Mouse (Mus musculus) intestine, embryonic 14.5 days (tissue): ENCODE results near the gene Olfr805. TPM values are rescaled to one million over a fixed set of nuclear protein-coding genes. Genes with fewer than 3 reads are reported as not detected.

ENCODE experiments used
- ATAC-seq: fragments of 200-750 bp; cut with Nextera tagmentation; replicated peaks from 2 replicates; pipeline ENCODE4 v1.8.0; 2017; ENCODE audit warnings: low read depth, moderate number of reproducible peaks, moderate TSS enrichment, moderate library complexity; ENCODE audit not compliant: low FRiP score, low TSS enrichment
- DNase-seq: peaks from one replicate; pipeline ENCODE4 v3.0.0-alpha.2; 2018; ENCODE audit warnings: low spot score
- H3K27ac ChIP-seq: fragments of 300-500 bp; sonication (generic); 2 replicates; pipeline ENCODE4 v1.5.1; 2014; ENCODE audit warnings: low read depth, mild to moderate bottlenecking, control low read depth
- H3K27me3 ChIP-seq: fragments of 300-500 bp; sonication (generic); replicated peaks from 2 replicates; pipeline ENCODE4 v1.6.1; 2014; ENCODE audit warnings: low read length, control low read depth; ENCODE audit not compliant: control insufficient read depth, insufficient read depth
- H3K36me3 ChIP-seq: fragments of 300-500 bp; sonication (generic); 2 replicates; pipeline ENCODE4 v1.6.1; 2014; ENCODE audit warnings: low read length, control low read depth; ENCODE audit not compliant: control insufficient read depth, insufficient read depth
- H3K4me1 ChIP-seq: fragments of 300-500 bp; sonication (generic); replicated peaks from 2 replicates; pipeline ENCODE4 v1.6.1; 2014; ENCODE audit warnings: low read length, control low read depth, mixed read lengths; ENCODE audit not compliant: control insufficient read depth, insufficient read depth
- H3K4me2 ChIP-seq: fragments of 300-500 bp; sonication (generic); 2 replicates; pipeline ENCODE4 v1.6.1; 2014; ENCODE audit warnings: low read length
- H3K4me3 ChIP-seq: fragments of 300-500 bp; sonication (generic); 2 replicates; pipeline ENCODE4 v1.5.1; 2014; ENCODE audit warnings: low read depth, low read length, control low read depth, mixed read lengths
- H3K9ac ChIP-seq: fragments of 300-500 bp; sonication (generic); 2 replicates; pipeline ENCODE4 v1.6.1; 2014; ENCODE audit warnings: mild to moderate bottlenecking, low read length
- H3K9me3 ChIP-seq: fragments of 300-500 bp; sonication (generic); 2 replicates; pipeline ENCODE4 v1.6.1; 2016; ENCODE audit warnings: low read length, control low read depth; ENCODE audit not compliant: control insufficient read depth
- WGBS: fragments of 180-500 bp; shearing (Covaris S2); extraction: QIAGEN DNeasy Blood & Tissue Kit; methylation state at CpG from one replicate; pipeline ENCODE4 v1.1.7; 2014; 5-methylcytosine and 5-hydroxymethylcytosine counted together
- polyA plus RNA-seq: library from polyadenylated mRNA; unstranded; fragments of >200 nt; fragmentation: Nextera tagmentation; extraction: Ambion mirVana; gene quantifications from 2 replicates; pipeline ENCODE4 v1.2.1, GENCODE M21; 2014

Gene Olfr805
- not detected in 2 replicates for polyA plus RNA-seq

- ATAC-seq = no peak
- no peak within 1 kb of the TSS for H3K4me2 ChIP-seq
- WGBS = 95% methylated on average over 2 of the region's 2 CpGs
- H3K4me3 ChIP-seq = no peak within 1 kb of the TSS
- no peak within 1 kb of the TSS for H3K27ac ChIP-seq
- no peaks in the 10 kb centered on the region for H3K27me3 ChIP-seq
- H3K4me1 ChIP-seq = no peaks in the 10 kb centered on the region
- no peaks in the 10 kb centered on the region for H3K9me3 ChIP-seq
- no peak within 1 kb of the TSS for H3K9ac ChIP-seq
- no peaks in the 10 kb centered on the region for H3K36me3 ChIP-seq
- no peak for DNase-seq
Measured at GRCm38 (mm10) chr10:129729275-129729674, at the start of gene Olfr805. Gene Olfr805, minus strand, starts transcription at chr10:129729375.

GRCm38 (mm10) chr10:129778123-129778522 is 48.9 kb upstream of the Olfr805 start:
- Histone ChIP-seq H3K9ac (no peak overlapping the region), H3K9me3 (no peaks in the 10 kb centered on the region), H3K4me2 (no peak overlapping the region), H3K4me3 (no peak overlapping the region), H3K4me1 (no peaks in the 10 kb centered on the region), H3K27ac (no peak overlapping the region), H3K27me3 (no peaks in the 10 kb centered on the region), H3K36me3 (no peaks in the 10 kb centered on the region)
- ATAC-seq (no peak), DNase-seq (no peak)

GRCm38 (mm10) chr10:129774338-129774737 is 45.2 kb upstream of the Olfr805 start, which contains the start of gene Olfr809:
Gene Olfr809, plus strand, starts transcription at chr10:129774638.
- Histone ChIP-seq H3K27me3 (no peaks in the 10 kb centered on the region), H3K9ac (no peak within 1 kb of the TSS), H3K4me1 (no peaks in the 10 kb centered on the region), H3K4me3 (no peak within 1 kb of the TSS), H3K4me2 (no peak within 1 kb of the TSS), H3K27ac (no peak within 1 kb of the TSS), H3K36me3 (no peaks in the 10 kb centered on the region), H3K9me3 (no peaks in the 10 kb centered on the region)
- ATAC-seq (no peak), DNase-seq (no peak)

- DNase-seq (no peak), ATAC-seq (no peak)
- Histone ChIP-seq H3K4me3 (no peak within 1 kb of the TSS), H3K27me3 (no peaks in the 10 kb centered on the region), H3K4me1 (no peaks in the 10 kb centered on the region), H3K4me2 (no peak within 1 kb of the TSS), H3K9ac (no peak within 1 kb of the TSS), H3K27ac (no peak within 1 kb of the TSS), H3K36me3 (no peaks in the 10 kb centered on the region), H3K9me3 (no peaks in the 10 kb centered on the region)
- WGBS = 90% methylated on average over 1 of the region's 1 CpGs
Measured at GRCm38 (mm10) chr10:129765182-129765581, 36.0 kb upstream of the Olfr805 start, which contains the start of gene Olfr808. Gene Olfr808, plus strand, starts transcription at chr10:129765482.

GRCm38 (mm10) chr10:129757693-129758092 is 28.5 kb upstream of the Olfr805 start, which contains the start of gene Olfr807:
Gene Olfr807, minus strand, starts transcription at chr10:129757793.
- H3K4me1 ChIP-seq = no peaks in the 10 kb centered on the region
- H3K4me3 ChIP-seq = no peak within 1 kb of the TSS
- H3K4me2 ChIP-seq = no peak within 1 kb of the TSS
- H3K27ac ChIP-seq = no peak within 1 kb of the TSS
- no peaks in the 10 kb centered on the region for H3K36me3 ChIP-seq
- DNase-seq (no peak), ATAC-seq (no peak)
- 79% methylated on average over 1 of the region's 1 CpGs for WGBS
- no peaks in the 10 kb centered on the region for H3K9me3 ChIP-seq
- H3K27me3 ChIP-seq = no peaks in the 10 kb centered on the region
- no peak within 1 kb of the TSS for H3K9ac ChIP-seq

GRCm38 (mm10) chr10:129741821-129742220 is 12.6 kb upstream of the Olfr805 start, which contains the start of gene Olfr806:
Gene Olfr806, minus strand, starts transcription at chr10:129741921.
- H3K9ac ChIP-seq = no peak within 1 kb of the TSS
- no peaks in the 10 kb centered on the region for H3K27me3 ChIP-seq
- no peak within 1 kb of the TSS for H3K4me3 ChIP-seq
- no peaks in the 10 kb centered on the region for H3K36me3 ChIP-seq
- H3K27ac ChIP-seq = no peak within 1 kb of the TSS
- H3K4me1 ChIP-seq = no peaks in the 10 kb centered on the region
- no peak within 1 kb of the TSS for H3K4me2 ChIP-seq
- DNase-seq (no peak), ATAC-seq (no peak)
- no peaks in the 10 kb centered on the region for H3K9me3 ChIP-seq

GRCm38 (mm10) chr10:129702910-129703309 is 26.3 kb downstream of the Olfr805 start, which contains the start of gene Olfr804:
Gene Olfr804, plus strand, starts transcription at chr10:129703210.
- no peak for ATAC-seq

GRCm38 (mm10) chr10:129694186-129694585 is 35.0 kb downstream of the Olfr805 start, which contains the start of gene Olfr803:
Gene Olfr803, minus strand, starts transcription at chr10:129694286.
- no peaks in the 10 kb centered on the region for H3K36me3 ChIP-seq
- no peaks in the 10 kb centered on the region for H3K4me1 ChIP-seq
- H3K9me3 ChIP-seq = no peaks in the 10 kb centered on the region
- no peak within 1 kb of the TSS for H3K9ac ChIP-seq
- DNase-seq (no peak), ATAC-seq (no peak)
- no peak within 1 kb of the TSS for H3K4me2 ChIP-seq
- H3K27ac ChIP-seq = no peak within 1 kb of the TSS
- no peaks in the 10 kb centered on the region for H3K27me3 ChIP-seq
- WGBS = 68% methylated on average over 2 of the region's 2 CpGs
- H3K4me3 ChIP-seq = no peak within 1 kb of the TSS

More at GRCm38 (mm10) chr10:129702910-129703309, 26.3 kb downstream of the Olfr805 start, which contains the start of gene Olfr804:
- H3K27me3 ChIP-seq = no peaks in the 10 kb centered on the region
- H3K36me3 ChIP-seq = no peaks in the 10 kb centered on the region
- no peak within 1 kb of the TSS for H3K4me2 ChIP-seq
- no peak within 1 kb of the TSS for H3K4me3 ChIP-seq
- H3K27ac ChIP-seq = no peak within 1 kb of the TSS
- no peaks in the 10 kb centered on the region for H3K4me1 ChIP-seq
- no peak within 1 kb of the TSS for H3K9ac ChIP-seq
- no peak for DNase-seq
- no peaks in the 10 kb centered on the region for H3K9me3 ChIP-seq

- H3K9me3 ChIP-seq = no peaks in the 10 kb centered on the region
- H3K4me3 ChIP-seq = no peak within 1 kb of the TSS
- no peak within 1 kb of the TSS for H3K4me2 ChIP-seq
- H3K4me1 ChIP-seq = no peaks in the 10 kb centered on the region
- no peak for DNase-seq
- no peak within 1 kb of the TSS for H3K27ac ChIP-seq
- no peak within 1 kb of the TSS for H3K9ac ChIP-seq
- ATAC-seq = no peak
- H3K27me3 ChIP-seq = no peaks in the 10 kb centered on the region
- 35% methylated on average over 1 of the region's 1 CpGs for WGBS
- H3K36me3 ChIP-seq = no peaks in the 10 kb centered on the region
Measured at GRCm38 (mm10) chr10:129688069-129688468, 41.1 kb downstream of the Olfr805 start, which contains the start of gene Olfr802. Gene Olfr802, minus strand, starts transcription at chr10:129688169.
